Mouse (Mus musculus): Measurements from ENCODE around the gene Nf1. TPM values are rescaled to one million over a fixed set of nuclear protein-coding genes. Genes with fewer than 3 reads are reported as not detected.

Nf1 gene
- polyA plus RNA-seq, 1 experiment from 2014 or later, result 7.0 TPM

- no peak overlapping the region for H3K4me3 ChIP-seq
- H3K4me1 ChIP-seq, result no peaks in the 10 kb centered on the region
- H3K27me3 ChIP-seq (replicated peaks), result no peaks in the 10 kb centered on the region
- no peak overlapping the region for H3K27ac ChIP-seq
- no peak for ATAC-seq (replicated peaks)
- WGBS, result 92% methylated on average over 1 of the region's 1 CpGs
- no peak overlapping the region for H3K9ac ChIP-seq
- no peaks in the 10 kb centered on the region for H3K36me3 ChIP-seq (replicated peaks)
- H3K9me3 ChIP-seq, result no peaks in the 10 kb centered on the region
- no peak overlapping the region for H3K4me2 ChIP-seq
Measured at GRCm38 (mm10) chr11:79524310-79524575, 184.8 kb downstream of the Nf1 start.

GRCm38 (mm10) chr11:79526549-79526948, 187.1 kb downstream of the Nf1 start:
- H3K9me3 ChIP-seq, result no peaks in the 10 kb centered on the region
- 93% methylated on average over 3 of the region's 3 CpGs for WGBS
- H3K27me3 ChIP-seq (replicated peaks), result no peaks in the 10 kb centered on the region
- H3K4me2 ChIP-seq, result no peak overlapping the region
- no peak for ATAC-seq (replicated peaks)
- H3K9ac ChIP-seq, result no peak overlapping the region
- no peaks in the 10 kb centered on the region for H3K4me1 ChIP-seq
- no peaks in the 10 kb centered on the region for H3K36me3 ChIP-seq (replicated peaks)
- no peak overlapping the region for H3K27ac ChIP-seq
- H3K4me3 ChIP-seq, result no peak overlapping the region

GRCm38 (mm10) chr11:79527015-79527738, 187.7 kb downstream of the Nf1 start:
- no peak overlapping the region for H3K27ac ChIP-seq
- no peaks in the 10 kb centered on the region for H3K4me1 ChIP-seq
- H3K27me3 ChIP-seq (replicated peaks), result no peaks in the 10 kb centered on the region
- WGBS, result 86% methylated on average over 15 of the region's 15 CpGs
- H3K36me3 ChIP-seq (replicated peaks), result no peaks in the 10 kb centered on the region
- no peak for ATAC-seq (replicated peaks)
- H3K4me3 ChIP-seq, result no peak overlapping the region
- H3K9ac ChIP-seq, result no peak overlapping the region
- no peaks in the 10 kb centered on the region for H3K9me3 ChIP-seq
- H3K4me2 ChIP-seq, result no peak overlapping the region

- no peaks in the 10 kb centered on the region for H3K27me3 ChIP-seq (replicated peaks)
- H3K9ac ChIP-seq, result no peak overlapping the region
- H3K4me2 ChIP-seq, result no peak overlapping the region
- H3K9me3 ChIP-seq, result no peaks in the 10 kb centered on the region
- no peak for ATAC-seq (replicated peaks)
- 89% methylated on average over 5 of the region's 5 CpGs for WGBS
- H3K27ac ChIP-seq, result no peak overlapping the region
- no peaks in the 10 kb centered on the region for H3K36me3 ChIP-seq (replicated peaks)
- H3K4me3 ChIP-seq, result no peak overlapping the region
- H3K4me1 ChIP-seq, result no peaks in the 10 kb centered on the region
Measured at GRCm38 (mm10) chr11:79527739-79528384, 188.4 kb downstream of the Nf1 start.

GRCm38 (mm10) chr11:79528601-79529000, 189.1 kb downstream of the Nf1 start:
- Histone ChIP-seq H3K9ac (no peak overlapping the region), H3K4me1 (no peaks in the 10 kb centered on the region), H3K4me2 (no peak overlapping the region), H3K4me3 (no peak overlapping the region), H3K36me3 (replicated peaks) (no peaks in the 10 kb centered on the region), H3K27ac (no peak overlapping the region), H3K9me3 (no peaks in the 10 kb centered on the region), H3K27me3 (replicated peaks) (no peaks in the 10 kb centered on the region)
- 95% methylated on average over 3 of the region's 3 CpGs for WGBS
- no peak for ATAC-seq (replicated peaks)

- Histone ChIP-seq H3K27me3 (replicated peaks) (no peaks in the 10 kb centered on the region), H3K36me3 (replicated peaks) (no peaks in the 10 kb centered on the region), H3K4me1 (no peaks in the 10 kb centered on the region), H3K4me2 (no peak overlapping the region), H3K4me3 (no peak overlapping the region), H3K27ac (no peak overlapping the region), H3K9me3 (no peaks in the 10 kb centered on the region), H3K9ac (no peak overlapping the region)
- 96% methylated on average over 6 of the region's 6 CpGs for WGBS
- ATAC-seq (replicated peaks), result no peak
Measured at GRCm38 (mm10) chr11:79529226-79529625, 189.7 kb downstream of the Nf1 start.

- no peak overlapping the region for H3K4me3 ChIP-seq
- no peaks in the 10 kb centered on the region for H3K9me3 ChIP-seq
- no peaks in the 10 kb centered on the region for H3K36me3 ChIP-seq (replicated peaks)
- no peaks in the 10 kb centered on the region for H3K4me1 ChIP-seq
- no peak for ATAC-seq (replicated peaks)
- H3K9ac ChIP-seq, result no peak overlapping the region
- H3K27me3 ChIP-seq (replicated peaks), result no peaks in the 10 kb centered on the region
- H3K27ac ChIP-seq, result no peak overlapping the region
- H3K4me2 ChIP-seq, result no peak overlapping the region
- 88% methylated on average over 2 of the region's 2 CpGs for WGBS
Measured at GRCm38 (mm10) chr11:79529736-79530135, 190.2 kb downstream of the Nf1 start.

- H3K27ac ChIP-seq, result no peak within 1 kb of the TSS
- no peaks in the 10 kb centered on the region for H3K27me3 ChIP-seq (replicated peaks)
- WGBS, result 85% methylated on average over 7 of the region's 7 CpGs
- no peak within 1 kb of the TSS for H3K4me2 ChIP-seq
- H3K4me3 ChIP-seq, result no peak within 1 kb of the TSS
- H3K9ac ChIP-seq, result no peak within 1 kb of the TSS
- H3K4me1 ChIP-seq, result no peaks in the 10 kb centered on the region
- no peaks in the 10 kb centered on the region for H3K9me3 ChIP-seq
- no peak for ATAC-seq (replicated peaks)
- H3K36me3 ChIP-seq (replicated peaks), result no peaks in the 10 kb centered on the region
Measured at GRCm38 (mm10) chr11:79530333-79530761, 190.9 kb downstream of the Nf1 start, which contains the start of the genes Evi2 and Evi2a. TSS of gene Evi2 (minus strand) at chr11:79530589. TSS of gene Evi2a (minus strand) at chr11:79530609.

- no peak overlapping the region for H3K4me3 ChIP-seq
- H3K4me1 ChIP-seq, result no peaks in the 10 kb centered on the region
- 77% methylated on average over 11 of the region's 11 CpGs for WGBS
- no peaks in the 10 kb centered on the region for H3K36me3 ChIP-seq (replicated peaks)
- H3K4me2 ChIP-seq, result no peak overlapping the region
- H3K9ac ChIP-seq, result no peak overlapping the region
- no peak for ATAC-seq (replicated peaks)
- no peaks in the 10 kb centered on the region for H3K27me3 ChIP-seq (replicated peaks)
- H3K27ac ChIP-seq, result no peak overlapping the region
- H3K9me3 ChIP-seq, result no peaks in the 10 kb centered on the region
Measured at GRCm38 (mm10) chr11:79530774-79531173, 191.3 kb downstream of the Nf1 start.

GRCm38 (mm10) chr11:79531485-79531884, 192.0 kb downstream of the Nf1 start:
- H3K36me3 ChIP-seq (replicated peaks), result no peaks in the 10 kb centered on the region
- no peak overlapping the region for H3K9ac ChIP-seq
- no peaks in the 10 kb centered on the region for H3K27me3 ChIP-seq (replicated peaks)
- no peak overlapping the region for H3K27ac ChIP-seq
- 95% methylated on average over 4 of the region's 4 CpGs for WGBS
- ATAC-seq (replicated peaks), result no peak
- H3K4me2 ChIP-seq, result no peak overlapping the region
- no peaks in the 10 kb centered on the region for H3K4me1 ChIP-seq
- H3K4me3 ChIP-seq, result no peak overlapping the region
- no peaks in the 10 kb centered on the region for H3K9me3 ChIP-seq

- no peak overlapping the region for H3K27ac ChIP-seq
- no peak overlapping the region for H3K9ac ChIP-seq
- no peaks in the 10 kb centered on the region for H3K4me1 ChIP-seq
- no peak for ATAC-seq (replicated peaks)
- H3K36me3 ChIP-seq (replicated peaks), result peaks cover 7% of the 10 kb centered on the region; the same call in 1 of the 2 replicates
- H3K9me3 ChIP-seq, result no peaks in the 10 kb centered on the region
- no peak overlapping the region for H3K4me3 ChIP-seq
- WGBS, result 85% methylated on average over 6 of the region's 6 CpGs
- no peaks in the 10 kb centered on the region for H3K27me3 ChIP-seq (replicated peaks)
- H3K4me2 ChIP-seq, result no peak overlapping the region
Measured at GRCm38 (mm10) chr11:79533311-79533710, 193.8 kb downstream of the Nf1 start.

GRCm38 (mm10) chr11:79533950-79534690, 194.6 kb downstream of the Nf1 start:
- H3K36me3 ChIP-seq (replicated peaks), result peaks cover 7% of the 10 kb centered on the region; the same call in 1 of the 2 replicates
- H3K27me3 ChIP-seq (replicated peaks), result no peaks in the 10 kb centered on the region
- WGBS, result 75% methylated on average over 8 of the region's 8 CpGs
- H3K4me1 ChIP-seq, result no peaks in the 10 kb centered on the region
- no peak overlapping the region for H3K9ac ChIP-seq
- H3K4me2 ChIP-seq, result no peak overlapping the region
- H3K9me3 ChIP-seq, result no peaks in the 10 kb centered on the region
- ATAC-seq (replicated peaks), result no peak
- no peak overlapping the region for H3K4me3 ChIP-seq
- no peak overlapping the region for H3K27ac ChIP-seq
